Mouse (Mus musculus) MEL (cell line): Measurements from ENCODE around the gene Cdh5. TPM values are rescaled to one million over a fixed set of nuclear protein-coding genes. Genes with fewer than 3 reads are reported as not detected.
"Not testable (repeated sequence)": the region's sequence is repeated elsewhere in the genome, so short reads cannot be mapped to it uniquely, and the experiment has no call there.

Experiments
- DNase-seq: peaks from one replicate; pipeline ENCODE4 v3.0.0; 2011; ENCODE audit warnings: low read depth, low spot score
- H3K27ac ChIP-seq: 2 replicates; pipeline ENCODE4 v1.5.1; 2012; ENCODE audit warnings: low read depth, mild to moderate bottlenecking, control low read depth, low read length, moderate library complexity; ENCODE audit not compliant: control insufficient read depth
- H3K27me3 ChIP-seq, 2 experiments: fragments of 150-350 bp in 1 of 2; sonication (generic) in 1 of 2; 2 replicates each; pipeline ENCODE4 v1.6.1; 2012; ENCODE audit warnings: low read length in 2 of 2, mild to moderate bottlenecking in 2 of 2, improper control_type of control experiment in 1 of 2, moderate library complexity in 1 of 2; ENCODE audit not compliant: insufficient read depth in 2 of 2, control insufficient read depth in 1 of 2
- H3K36me3 ChIP-seq, 2 experiments: 2 replicates each; pipeline ENCODE4 v1.6.1; 2012 to 2014; ENCODE audit warnings: low read length in 2 of 2, improper control_type of control experiment in 1 of 2, inconsistent platforms in 1 of 2, mild to moderate bottlenecking in 1 of 2; ENCODE audit not compliant: insufficient read depth in 2 of 2, control insufficient read depth in 1 of 2
- H3K4me1 ChIP-seq, 2 experiments: fragments of 150-350 bp in 1 of 2; sonication (generic) in 1 of 2; 2 replicates each; pipeline ENCODE4 v1.6.1; 2012; ENCODE audit warnings: low read length in 2 of 2, improper control_type of control experiment in 1 of 2, mild to moderate bottlenecking in 1 of 2; ENCODE audit not compliant: insufficient read depth in 2 of 2, control insufficient read depth in 1 of 2
- H3K4me3 ChIP-seq, 2 experiments: fragments of 150-350 bp in 1 of 2; sonication (generic) in 1 of 2; 2 replicates each; pipeline ENCODE4 v1.5.1; 2012; ENCODE audit warnings: low read depth in 2 of 2, low read length in 2 of 2, mild to moderate bottlenecking in 2 of 2, moderate library complexity in 2 of 2, control low read depth in 1 of 2, improper control_type of control experiment in 1 of 2; ENCODE audit not compliant: control insufficient read depth in 1 of 2, insufficient read depth in 1 of 2
- H3K79me2 ChIP-seq: 2 replicates; pipeline ENCODE4 v1.6.1; 2012; ENCODE audit warnings: mild to moderate bottlenecking, low read length, moderate library complexity; ENCODE audit not compliant: control insufficient read depth, poor library complexity, insufficient read depth
- H3K9ac ChIP-seq: 2 replicates; pipeline ENCODE4 v1.6.1; 2012; ENCODE audit warnings: low read depth, mild to moderate bottlenecking, control low read depth, low read length, moderate library complexity; ENCODE audit not compliant: control insufficient read depth, poor library complexity, severe bottlenecking
- H3K9me3 ChIP-seq: fragments of 150-350 bp; sonication (generic); replicated peaks from 2 replicates; pipeline ENCODE4 v1.6.1; 2012; ENCODE audit warnings: mild to moderate bottlenecking, low read length, improper control_type of control experiment, moderate library complexity; ENCODE audit not compliant: insufficient read depth
- CTCF ChIP-seq, 3 experiments: IDR thresholded peaks in 2 of 3; conservative IDR thresholded peaks in 1 of 3; 2 replicates each; pipeline ENCODE4 v1.5.1; 2011 to 2012; ENCODE audit warnings: low read length in 3 of 3, low read depth in 2 of 3, mild to moderate bottlenecking in 2 of 3, improper control_type of control experiment in 1 of 3, inconsistent platforms in 1 of 3, mixed read lengths in 1 of 3, moderate library complexity in 1 of 3; ENCODE audit not compliant: control insufficient read depth in 1 of 3, insufficient read depth in 1 of 3, poor library complexity in 1 of 3, severe bottlenecking in 1 of 3
- EP300 ChIP-seq, 2 experiments: IDR thresholded peaks; 2 replicates each; pipeline ENCODE4 v1.6.1; 2011; ENCODE audit warnings: improper control_type of control experiment in 2 of 2, low read length in 2 of 2, low read depth in 1 of 2, mild to moderate bottlenecking in 1 of 2
- HCFC1 ChIP-seq: IDR thresholded peaks from 2 replicates; pipeline ENCODE4 v1.6.1; 2012; ENCODE audit warnings: low read depth, mild to moderate bottlenecking, inconsistent platforms, low read length, improper control_type of control experiment, moderate library complexity
- JUND ChIP-seq: IDR thresholded peaks from 2 replicates; pipeline ENCODE4 v1.6.1; 2011; ENCODE audit warnings: low read depth, mild to moderate bottlenecking, improper control_type of control experiment, low read length
- MAX ChIP-seq: IDR thresholded peaks from 2 replicates; pipeline ENCODE4 v1.6.1; 2011; ENCODE audit warnings: low read length, improper control_type of control experiment
- MAZ ChIP-seq: IDR thresholded peaks from 2 replicates; pipeline ENCODE4 v1.6.1; 2012; ENCODE audit warnings: low read depth, mild to moderate bottlenecking, inconsistent platforms, low read length, improper control_type of control experiment
- NRF1 ChIP-seq: IDR thresholded peaks from 2 replicates; pipeline ENCODE4 v1.6.1; 2014; ENCODE audit warnings: low read depth, mild to moderate bottlenecking, inconsistent platforms, low read length, improper control_type of control experiment, moderate library complexity; ENCODE audit not compliant: poor library complexity, insufficient read depth, severe bottlenecking
- POLR2AphosphoS5 ChIP-seq: IDR thresholded peaks from 2 replicates; pipeline ENCODE4 v1.6.1; 2012; ENCODE audit warnings: low read depth, borderline replicate concordance, mild to moderate bottlenecking, inconsistent platforms, low read length, moderate library complexity, mixed read lengths
- SMC3 ChIP-seq: IDR thresholded peaks from 2 replicates; pipeline ENCODE4 v1.6.1; 2011; ENCODE audit warnings: low read depth, low read length, improper control_type of control experiment
- TAL1 ChIP-seq: IDR thresholded peaks from 2 replicates; pipeline ENCODE4 v1.6.1; 2012; ENCODE audit warnings: mild to moderate bottlenecking, inconsistent platforms, low read length, moderate library complexity, mixed read lengths
- TBP ChIP-seq: IDR thresholded peaks from 2 replicates; pipeline ENCODE4 v1.8.0; 2011; ENCODE audit warnings: low read depth, low read length, improper control_type of control experiment
- TCF12 ChIP-seq: IDR thresholded peaks from 2 replicates; pipeline ENCODE4 v1.6.1; 2014; ENCODE audit warnings: low read depth, mild to moderate bottlenecking, inconsistent platforms, low read length, improper control_type of control experiment, moderate library complexity
- USF1 ChIP-seq: IDR thresholded peaks from 2 replicates; pipeline ENCODE4 v1.6.1; 2014; ENCODE audit warnings: low read depth, mild to moderate bottlenecking, inconsistent platforms, low read length, improper control_type of control experiment, moderate library complexity
- ZKSCAN1 ChIP-seq: IDR thresholded peaks from 2 replicates; pipeline ENCODE4 v1.6.1; 2012; ENCODE audit warnings: low read depth, mild to moderate bottlenecking, inconsistent platforms, low read length, improper control_type of control experiment, moderate library complexity
- polyA plus RNA-seq, 2 experiments: library from polyadenylated mRNA; stranded (reverse) in 1 of 2; unstranded in 1 of 2; fragments of >175 nt in 1 of 2; fragments of >200 nt in 1 of 2; gene quantifications; 2 replicates each; pipeline versions ENCODE4 v1.2.1 to v1.2.4; 2012; ENCODE audit warnings: low replicate concordance in 2 of 2, low read depth in 1 of 2; ENCODE audit not compliant: insufficient read length in 2 of 2, insufficient read depth in 1 of 2, missing spikeins in 1 of 2
- total RNA-seq: library from RNA; depleted of rRNA; stranded (reverse); fragments of 300-350 nt; gene quantifications from 2 replicates; pipeline ENCODE4 v1.2.3, GENCODE M21; 2012

The Cdh5 gene
- total and polyA plus RNA-seq, 3 experiments, result not detected

GRCm38 (mm10) chr8:104088881-104089280 lies 12.5 kb upstream of the Cdh5 start:
- Histone ChIP-seq H3K27me3 (no peaks in the 10 kb centered on the region), H3K27ac (no peak overlapping the region), H3K36me3 (no peaks in the 10 kb centered on the region), H3K9me3 (no peaks in the 10 kb centered on the region), H3K79me2 (no peaks in the 10 kb centered on the region), H3K9ac (no peak overlapping the region), H3K4me3 (no peak overlapping the region), H3K4me1 (no peaks in the 10 kb centered on the region)
- TF ChIP-seq USF1, result no peak
- TF ChIP-seq MAX, result no peak
- no peak for TF ChIP-seq TAL1
- no peak for TF ChIP-seq POLR2AphosphoS5
- no peak for DNase-seq

- TF ChIP-seq CTCF (IDR thresholded peaks at IDR 0.05 in 2 of 3, conservative IDR thresholded peaks at IDR 0.05 in 1 of 3; ENCODE audit: control insufficient read depth in 1 of 3, insufficient read depth in 1 of 3, low read depth in 2 of 3, low read length in 3 of 3, poor library complexity in 1 of 3, severe bottlenecking in 1 of 3), result peak in 2 of 3 experiments; percentile 13 to 21; a peak in 1 of 6 replicates
- not testable (repeated sequence) for DNase-seq, H3K79me2 ChIP-seq, H3K4me1 ChIP-seq, H3K9me3 ChIP-seq, H3K9ac ChIP-seq, H3K27me3 ChIP-seq, H3K36me3 ChIP-seq, H3K27ac ChIP-seq, H3K4me3 ChIP-seq
Measured at GRCm38 (mm10) chr8:104090993-104091900, 10.2 kb upstream of the Cdh5 start.

- no peaks in the 10 kb centered on the region for H3K9me3 ChIP-seq
Measured at GRCm38 (mm10) chr8:104093336-104093735, 8.1 kb upstream of the Cdh5 start.

More at GRCm38 (mm10) chr8:104093336-104093735, 8.1 kb upstream of the Cdh5 start:
- Histone ChIP-seq H3K36me3 (no peaks in the 10 kb centered on the region), H3K27me3 (no peaks in the 10 kb centered on the region)
- TF ChIP-seq NRF1, result no peak
- TF ChIP-seq HCFC1, result no peak
- no peak for TF ChIP-seq EP300 (IDR thresholded peaks at IDR 0.05; ENCODE audit: low read depth in 1 of 2, low read length in 2 of 2)
- TF ChIP-seq SMC3, result no peak
- TF ChIP-seq ZKSCAN1, result no peak
- TF ChIP-seq TCF12, result no peak
- no peak for TF ChIP-seq TAL1
- no peak for TF ChIP-seq TBP
- TF ChIP-seq JUND, result no peak
- no peak for TF ChIP-seq MAZ
- no peak for TF ChIP-seq POLR2AphosphoS5
- TF ChIP-seq, all 39 proteins: peak for 0
- Histone ChIP-seq H3K79me2 (no peaks in the 10 kb centered on the region), H3K9ac (no peak overlapping the region), H3K27ac (no peak overlapping the region), H3K4me1 (no peaks in the 10 kb centered on the region), H3K4me3 (no peak overlapping the region)
- no peak for DNase-seq
